Mouse (Mus musculus) kidney, adult 9 months (tissue): ENCODE measurements around the gene Tenm4.
A peak's percentile ranks its signal among the peaks of the same experiment; 100 is the strongest.

ENCODE experiments used
- DNase-seq: peaks from one replicate; pipeline ENCODE4 v3.0.0; 2022

The Tenm4 gene

DNA sequence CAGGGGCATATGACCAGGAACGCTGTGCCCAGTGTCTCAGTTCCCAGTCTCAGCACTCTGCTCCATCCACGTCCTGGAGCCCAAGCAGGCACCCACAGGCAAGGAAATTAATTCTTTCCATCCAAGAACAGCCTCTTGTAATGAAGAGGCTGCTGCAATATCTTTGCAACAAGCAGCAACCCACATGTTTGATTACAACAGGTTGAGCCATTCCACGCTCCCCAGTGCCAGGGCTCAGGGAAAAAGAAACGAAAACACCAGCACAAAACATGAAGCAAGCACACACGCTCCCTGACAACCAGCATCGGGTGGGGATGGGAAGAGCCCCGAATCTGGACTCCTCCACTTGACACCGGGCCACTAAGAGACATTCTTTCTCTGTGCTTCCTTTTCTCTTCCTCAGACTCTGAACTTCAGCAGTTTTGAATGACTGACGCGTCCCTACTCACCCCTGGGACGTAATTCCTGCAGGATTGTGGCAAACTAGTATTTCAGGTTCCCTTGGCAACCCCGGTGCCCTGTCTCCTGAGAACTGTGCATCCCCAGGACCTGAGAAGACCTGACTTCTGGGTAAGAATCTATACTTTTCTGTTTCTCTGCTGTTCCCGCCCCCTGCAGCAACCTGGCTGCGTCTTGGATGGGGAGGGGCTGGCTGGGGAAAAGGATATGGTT lies at the start of gene Tenm4:
Gene Tenm4, plus strand, starts transcription at position 323 of the 672 bp plus-strand sequence.
- DNase-seq, result no peak

- no peak for DNase-seq
Observed at GRCm38 (mm10) chr7:96130763-96131162, 40.3 kb upstream of the Tenm4 start.

DNA sequence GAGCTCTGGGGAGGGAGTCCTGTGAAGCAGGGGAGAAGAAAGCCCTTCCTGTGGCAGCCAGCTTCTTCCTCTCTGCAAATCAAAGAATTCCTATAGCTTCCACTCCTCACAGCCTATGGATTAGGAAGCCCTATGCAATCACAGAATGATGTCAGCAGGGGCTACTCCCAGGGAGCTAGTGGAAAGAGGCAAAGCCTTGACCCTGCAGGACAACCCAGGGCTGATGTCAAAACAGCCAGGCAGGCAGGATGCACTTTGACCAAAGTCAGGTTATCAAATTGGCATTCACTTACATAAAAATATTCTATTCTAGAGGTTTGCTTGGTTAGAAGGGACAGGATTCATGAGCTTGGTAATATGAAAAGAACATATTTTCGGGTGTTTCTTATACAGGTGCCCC lies 39.9 kb upstream of the Tenm4 start:
- no peak for DNase-seq

GRCm38 (mm10) chr7:96136497-96136961 lies 34.5 kb upstream of the Tenm4 start:
- DNase-seq, result peak; percentile 66

DNA sequence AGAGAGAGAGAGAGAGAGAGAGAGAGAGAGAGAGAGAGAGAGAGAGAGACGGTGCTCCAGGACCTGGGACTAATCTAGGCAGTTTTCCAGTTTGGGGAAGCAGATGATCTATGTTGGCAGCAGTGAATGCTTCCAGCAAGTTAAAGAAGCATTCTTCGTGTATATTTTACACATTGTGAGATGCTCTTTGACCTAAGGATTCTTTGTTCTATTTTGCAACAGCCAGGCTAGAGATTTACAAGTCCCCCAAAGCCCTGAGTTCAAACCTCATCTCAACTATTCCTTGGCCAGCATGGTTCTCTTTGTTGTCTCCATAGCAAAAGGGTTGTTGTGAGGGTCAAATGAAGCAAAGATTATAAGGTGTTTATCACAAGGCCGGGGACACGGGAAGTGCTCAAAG lies 29.2 kb upstream of the Tenm4 start:
- DNase-seq, result no peak

GRCm38 (mm10) chr7:96142973-96143596 lies 28.0 kb upstream of the Tenm4 start:
- peak; percentile 88 for DNase-seq

DNA sequence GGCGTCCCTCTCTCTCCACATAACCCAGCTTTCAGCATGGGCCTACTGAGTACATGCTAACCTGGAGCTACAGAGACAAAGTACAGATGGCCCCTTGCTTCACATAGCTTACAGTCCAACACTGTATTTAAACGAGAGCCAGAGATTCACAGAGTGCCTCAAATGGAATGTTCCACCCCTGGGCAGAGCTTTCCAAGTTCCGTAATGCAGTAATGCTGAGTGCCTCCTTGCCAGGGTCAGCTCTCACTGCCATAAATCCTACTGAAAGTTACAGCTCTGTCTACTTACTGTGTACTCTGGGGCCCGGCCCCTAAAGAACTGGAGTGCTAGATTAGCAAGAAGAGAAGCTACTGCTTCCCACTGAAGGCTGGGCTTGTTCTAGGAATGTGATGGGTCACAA lies 23.6 kb upstream of the Tenm4 start:
- DNase-seq, result no peak

DNA sequence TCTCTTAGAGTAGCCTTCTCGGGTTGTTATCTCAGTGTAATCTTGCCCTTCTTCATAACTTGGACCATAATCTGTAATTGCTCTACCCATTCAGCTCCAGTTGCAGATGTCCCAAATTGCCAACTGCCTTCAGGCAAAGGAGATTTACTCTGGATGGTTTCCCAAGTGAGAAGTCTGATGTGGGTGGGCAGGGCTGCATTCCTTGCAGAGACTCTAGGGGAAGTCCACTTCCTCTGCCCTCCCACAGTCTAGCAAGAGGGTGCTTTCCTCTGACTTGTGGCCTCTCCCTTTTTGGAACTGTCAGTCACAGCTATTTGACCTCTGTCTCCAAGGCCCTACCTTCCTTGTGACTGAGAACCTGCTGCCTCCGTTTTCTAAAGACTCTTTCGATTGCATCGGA lies 22.9 kb upstream of the Tenm4 start:
- DNase-seq, result no peak

GRCm38 (mm10) chr7:96151277-96151676 lies 19.8 kb upstream of the Tenm4 start:
- DNase-seq, result peak; percentile 79

DNA sequence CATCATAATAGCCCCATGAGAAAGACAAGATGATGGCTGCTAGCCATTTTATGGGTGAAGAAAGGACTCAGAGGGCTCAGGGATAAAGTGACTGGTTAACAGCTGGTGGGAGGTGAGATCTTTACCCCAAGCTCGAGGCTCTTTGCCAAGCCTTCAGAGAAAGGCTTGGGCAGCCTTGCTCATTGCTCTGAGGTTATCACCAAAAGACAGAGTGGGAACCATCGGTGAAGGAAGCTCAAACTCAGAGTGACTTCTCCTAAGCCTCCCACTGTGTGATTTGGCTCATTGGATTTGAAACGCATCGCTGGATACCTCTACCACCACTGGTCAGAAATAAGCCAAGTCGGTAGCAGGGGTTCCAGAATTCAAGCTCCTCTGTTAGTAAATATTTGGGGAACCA lies 19.1 kb upstream of the Tenm4 start:
- DNase-seq, result no peak

- no peak for DNase-seq
Observed at GRCm38 (mm10) chr7:96152431-96152830, 18.6 kb upstream of the Tenm4 start.

DNA sequence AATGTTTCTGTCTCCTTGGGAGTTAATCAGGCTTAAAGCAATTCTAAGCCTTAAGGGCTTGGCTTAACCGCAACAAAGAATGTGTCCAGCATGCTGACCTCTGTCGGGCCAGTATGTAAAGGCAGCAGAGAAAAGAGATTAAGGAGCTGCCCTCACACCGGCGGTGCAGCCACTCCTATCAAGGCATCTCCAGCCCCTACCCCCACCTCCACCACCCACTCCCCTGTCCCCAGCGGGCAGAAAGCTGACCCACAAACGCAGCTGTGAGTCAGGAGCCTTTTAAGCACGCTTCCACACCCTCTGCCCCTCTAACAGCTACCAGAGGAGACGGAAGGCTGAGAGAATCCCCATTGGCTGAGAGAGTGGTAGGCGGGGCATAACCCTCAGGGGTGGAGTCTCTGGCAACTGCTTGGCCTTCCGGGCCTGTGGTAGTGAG lies 18.1 kb upstream of the Tenm4 start:
- DNase-seq, result peak; percentile 36

DNA sequence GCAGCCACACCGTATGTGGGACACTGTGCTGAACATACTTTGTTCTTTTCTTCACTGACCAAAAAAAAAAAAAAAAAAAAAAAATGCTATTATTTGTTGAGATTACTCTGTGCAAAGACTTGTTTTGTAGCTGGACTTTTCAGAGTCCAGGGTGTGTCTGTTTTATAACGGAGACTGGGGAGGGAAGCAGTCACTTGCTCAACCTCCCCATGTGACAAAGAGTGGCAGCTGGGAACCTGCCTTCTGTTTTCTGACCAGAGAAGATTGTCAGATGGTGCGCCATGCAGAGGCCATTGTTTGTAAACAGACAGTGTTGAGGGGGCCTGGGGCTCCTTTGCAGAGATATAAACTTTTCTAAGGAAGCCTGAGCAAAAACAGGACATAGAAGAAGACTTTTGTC lies 17.0 kb upstream of the Tenm4 start:
- DNase-seq, result no peak

DNA sequence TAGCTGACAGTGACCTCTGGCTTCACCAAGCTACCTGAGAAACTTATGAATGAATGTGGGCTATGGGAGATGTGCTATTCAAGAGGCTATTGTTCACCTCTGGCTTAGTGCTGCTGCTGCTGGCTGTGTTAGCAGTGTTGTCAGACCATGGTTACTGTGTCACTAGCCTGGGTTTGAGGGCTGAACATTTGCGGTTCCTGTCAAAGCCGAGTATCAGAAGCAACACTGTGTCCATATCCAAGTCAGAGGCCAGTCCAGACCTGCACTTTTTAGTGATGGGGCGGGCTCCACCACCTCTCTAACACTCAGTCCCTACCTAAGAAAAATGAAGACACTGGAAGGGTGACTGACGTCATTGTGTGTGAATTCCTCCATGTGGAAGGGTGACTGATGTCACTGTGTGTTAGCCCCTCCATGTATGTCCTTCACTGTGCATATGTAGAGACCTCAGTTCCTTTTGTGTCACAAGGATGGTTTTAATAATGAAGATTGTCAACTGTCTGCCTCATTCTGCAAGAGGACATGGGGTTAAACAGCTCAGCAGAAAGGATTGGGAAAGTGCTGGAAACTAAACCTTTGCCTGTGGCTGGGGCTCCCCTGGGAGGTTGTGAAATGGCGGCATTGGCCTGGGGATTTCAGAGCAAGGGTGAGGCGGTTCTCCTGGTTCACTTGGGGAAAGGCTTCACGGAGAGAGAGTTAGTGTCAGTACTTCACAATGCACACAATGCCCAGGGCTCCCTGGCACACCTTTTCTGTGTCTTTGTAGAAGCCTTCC lies 14.4 kb upstream of the Tenm4 start:
- no peak for DNase-seq

DNA sequence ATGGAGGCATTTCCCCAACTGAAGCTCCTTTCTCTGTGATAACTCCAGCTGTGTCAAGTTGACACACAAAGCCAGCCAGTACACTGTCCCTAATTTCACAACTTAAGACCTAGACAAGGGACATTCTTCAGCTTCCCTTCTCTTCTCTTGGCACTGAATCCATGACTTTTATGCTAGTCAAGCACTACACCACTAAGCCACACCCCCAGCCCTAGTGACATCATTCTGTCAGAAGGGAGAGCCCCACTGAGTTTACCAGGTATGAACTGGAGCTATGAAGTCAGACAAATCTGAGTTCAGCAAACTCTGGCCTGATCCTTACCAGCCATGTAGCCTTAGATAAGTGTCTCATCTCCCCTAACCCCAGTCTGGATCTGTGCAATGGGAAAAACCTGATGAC lies 6.9 kb upstream of the Tenm4 start:
- DNase-seq, result no peak

DNA sequence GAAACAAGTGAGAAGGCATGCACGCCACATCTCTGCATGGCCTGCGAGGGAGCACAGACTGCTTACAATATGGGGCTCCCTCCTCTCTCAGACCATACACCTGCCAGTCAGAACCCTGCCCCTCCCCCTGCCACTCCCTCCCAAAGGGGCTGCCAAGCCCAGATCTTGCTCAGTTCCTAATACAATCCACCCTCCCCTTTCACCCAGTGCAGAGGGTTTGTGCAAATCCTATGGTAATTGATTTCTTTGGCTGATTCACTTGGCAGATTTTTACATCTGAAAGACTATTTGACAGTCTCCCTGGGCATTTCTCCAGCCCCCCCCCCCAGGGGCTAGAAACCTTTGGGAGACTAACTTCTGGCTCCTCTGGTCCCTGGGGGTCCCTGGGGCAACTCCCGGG lies 2.1 kb upstream of the Tenm4 start:
- no peak for DNase-seq

- DNase-seq, result no peak
Observed at GRCm38 (mm10) chr7:96171596-96172563, 834 bp downstream of the Tenm4 start.

GRCm38 (mm10) chr7:96176781-96177180 lies 5.7 kb downstream of the Tenm4 start:
- DNase-seq, result no peak

DNA sequence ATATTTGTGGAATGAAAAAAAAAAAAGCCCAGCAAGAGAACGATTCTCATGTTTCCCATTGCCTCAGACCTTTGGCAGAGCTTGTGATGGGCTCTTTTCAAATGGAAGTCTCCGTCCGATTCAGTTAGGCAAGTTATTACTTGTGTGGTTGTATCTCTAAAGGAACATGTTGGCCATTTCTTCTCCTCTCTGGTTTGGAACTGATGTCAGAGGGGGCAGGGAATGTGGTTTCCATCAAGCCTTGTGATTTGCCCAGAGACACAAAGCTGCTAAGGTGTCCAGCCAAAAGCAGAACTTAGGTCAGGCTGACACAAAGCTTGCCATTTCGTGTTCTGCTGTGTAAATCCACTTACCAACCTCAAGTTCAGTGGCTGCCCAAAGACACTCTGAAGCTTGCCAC lies 10.7 kb downstream of the Tenm4 start:
- DNase-seq, result no peak

- DNase-seq, result no peak
Observed at GRCm38 (mm10) chr7:96183195-96183594, 12.1 kb downstream of the Tenm4 start.

- DNase-seq, result no peak
Observed at GRCm38 (mm10) chr7:96185411-96185810, 14.4 kb downstream of the Tenm4 start.

DNA sequence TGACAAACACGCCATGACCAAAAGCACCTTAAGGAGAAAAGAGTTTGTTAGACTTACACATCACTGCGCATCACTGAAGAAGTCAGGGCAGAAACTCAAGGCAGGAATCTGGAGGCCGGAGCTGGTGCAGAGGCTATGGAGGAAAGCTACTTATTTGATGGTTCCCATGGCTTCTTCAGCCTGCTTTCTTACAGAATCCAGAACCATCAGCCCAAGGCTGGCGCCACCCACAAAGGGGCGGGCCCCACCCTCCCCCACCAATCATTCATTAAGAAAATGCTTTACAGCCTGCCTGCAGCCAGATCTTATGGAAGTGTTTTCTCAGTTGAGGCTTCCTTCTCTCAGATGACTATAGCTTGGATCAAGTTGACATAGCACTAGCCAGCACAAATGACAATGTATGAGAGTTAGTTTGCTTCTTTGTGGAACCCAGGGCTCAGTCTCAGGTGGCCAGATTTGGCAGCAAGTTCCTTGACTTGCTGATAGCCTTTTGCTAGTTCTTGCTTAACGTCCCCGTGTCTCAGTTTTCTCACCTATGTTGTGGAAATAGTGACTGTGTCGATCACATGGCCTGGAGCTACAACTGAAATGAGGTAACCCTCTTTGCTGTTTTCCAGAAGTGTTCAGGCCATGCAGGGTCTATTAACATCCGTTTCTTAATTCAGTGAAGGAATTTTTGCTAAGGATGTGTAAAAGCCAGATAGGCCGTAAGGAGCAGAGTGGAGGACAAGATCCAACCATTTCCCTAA lies 32.9 kb downstream of the Tenm4 start:
- DNase-seq, result no peak
